In the genomic region with DNA sequence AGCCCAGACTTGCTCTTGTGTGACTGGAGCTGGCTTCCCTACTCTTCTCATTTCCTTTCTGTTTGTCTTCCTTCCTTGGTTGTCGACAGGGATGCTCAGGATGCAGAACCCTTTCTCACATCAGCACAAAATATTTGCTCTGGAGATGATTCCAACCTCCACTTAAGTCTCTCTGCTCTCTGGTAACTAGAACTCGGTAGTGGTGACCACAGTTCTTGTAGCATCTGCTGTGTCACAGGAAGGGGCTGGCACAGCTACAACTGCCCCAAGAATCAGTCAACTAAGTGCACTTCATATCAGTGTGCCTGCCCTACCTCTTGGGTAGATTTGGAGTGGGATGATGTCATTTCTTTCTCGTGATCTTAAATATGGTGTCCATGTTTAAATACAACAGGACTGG, we compare ENCODE assay signal across 27 mouse cellular contexts. TPM values are rescaled to one million over a fixed set of nuclear protein-coding genes. Genes with fewer than 3 reads are reported as not detected.
DNase-seq lines count a peak whose midpoint lies in the region; ATAC-seq and TF ChIP-seq lines count a peak whose summit lies in the region.
"Had no signal": no experiment of that assay in that cellular context is flagged by ENCODE, and none has a peak within 500 bp of the region (broad histone marks: within the 10 kb centered on the region; RNA-seq: fewer than 3 reads in every experiment).

No protein-coding gene starts in this region.

- peak; percentile 74 for DNase-seq in heart, adult 11 months
- DNase-seq in heart, adult 18-20 months: no peak
- no peak for DNase-seq in spleen, adult 2 months (ENCODE audit: low read depth in 1 of 2, low spot score in 2 of 2)
- DNase-seq in spleen, postnatal 4 days (ENCODE audit: low spot score in 2 of 2): no peak
- no peak for DNase-seq in frontal cortex, postnatal 10 days (ENCODE audit: low spot score in 2 of 2)
- DNase-seq in hindbrain, postnatal 0 days (ENCODE audit: low spot score): no peak
- DNase-seq: adrenal gland, adult 8-10 months; adrenal gland, postnatal 36 days; cerebellum, adult 2 months; cerebellum, postnatal 10 days; embryo, embryonic 11 days; gastrocnemius, postnatal 10 days had no signal

- H3K9ac ChIP-seq in hindbrain, postnatal 0 days (replicated peaks; ENCODE audit: low read length): no peak overlapping the region
- H3K9ac ChIP-seq: embryonic facial prominence, embryonic 15.5 days; forebrain, embryonic 15.5 days; heart, embryonic 12.5 days; hindbrain, embryonic 15.5 days had no signal

- H3K27ac ChIP-seq in spleen, adult 2 months (ENCODE audit: insufficient read depth, low read length): peak overlapping the region; percentile 98
- H3K27ac ChIP-seq in hindbrain, postnatal 0 days: no peak overlapping the region
- H3K27ac ChIP-seq: embryonic facial prominence, embryonic 15.5 days; forebrain, embryonic 10.5 days; forebrain, embryonic 15.5 days; hindbrain, embryonic 15.5 days had no signal

- no peak for TF ChIP-seq POLR2A in spleen, adult 2 months (IDR thresholded peaks at IDR 0.05; ENCODE audit: low read depth, low read length)

- no peak overlapping the region for H3K4me2 ChIP-seq in hindbrain, postnatal 0 days (ENCODE audit: low read depth, low read length)
- H3K4me2 ChIP-seq: embryonic facial prominence, embryonic 15.5 days; forebrain, embryonic 15.5 days; heart, embryonic 12.5 days; hindbrain, embryonic 15.5 days had no signal

- peaks cover 33% of the 10 kb centered on the region; the same call in 1 of the 2 replicates for H3K4me1 ChIP-seq in spleen, adult 2 months (ENCODE audit: control insufficient read depth, insufficient read depth, insufficient read length)
- no peaks in the 10 kb centered on the region for H3K4me1 ChIP-seq in hindbrain, postnatal 0 days (ENCODE audit: insufficient read depth, low read length)
- H3K4me1 ChIP-seq: embryonic facial prominence, embryonic 15.5 days; forebrain, embryonic 10.5 days; forebrain, embryonic 15.5 days; heart, embryonic 12.5 days; hindbrain, embryonic 15.5 days had no signal

- TF ChIP-seq CTCF in spleen, adult 2 months (IDR thresholded peaks at IDR 0.05; ENCODE audit: extremely low read depth, insufficient read depth, insufficient read length, insufficient replicate concordance): no peak
- no peak for TF ChIP-seq CTCF in hindbrain, postnatal 0 days (IDR thresholded peaks at IDR 0.05; ENCODE audit: low read depth)

- H3K9me3 ChIP-seq in hindbrain, postnatal 0 days (ENCODE audit: low read length): no peaks in the 10 kb centered on the region
- H3K9me3 ChIP-seq: embryonic facial prominence, embryonic 15.5 days; forebrain, embryonic 10.5 days; forebrain, embryonic 15.5 days; G1E; heart, embryonic 12.5 days; hindbrain, embryonic 15.5 days had no signal

- WGBS in spleen, adult 2 months: 16% methylated on average over 3 of the region's 3 CpGs
- WGBS in hindbrain, postnatal 0 days: 86% methylated on average over 3 of the region's 3 CpGs

- ATAC-seq in megakaryocyte progenitor cell, adult 5-6 weeks (replicated peaks; ENCODE audit: poor library complexity): 0 out of 2 replicates have a peak, but pooled peaks have one; percentile 30
- ATAC-seq in hindbrain, postnatal 0 days: no peak
- ATAC-seq: forebrain, embryonic 15.5 days; inflammation-experienced regulatory T-cells, adult 6 months had no signal

- H3K27me3 ChIP-seq in spleen, adult 2 months (ENCODE audit: control insufficient read depth, insufficient read depth, low read length): no peaks in the 10 kb centered on the region
- no peaks in the 10 kb centered on the region for H3K27me3 ChIP-seq in hindbrain, postnatal 0 days (ENCODE audit: insufficient read depth, low read length)
- H3K27me3 ChIP-seq: embryonic facial prominence, embryonic 15.5 days; forebrain, embryonic 15.5 days; hindbrain, embryonic 15.5 days had no signal

- H3K4me3 ChIP-seq in spleen, adult 2 months (ENCODE audit: extremely low read depth, insufficient read depth, insufficient read length): no peak overlapping the region
- no peak overlapping the region for H3K4me3 ChIP-seq in hindbrain, postnatal 0 days (ENCODE audit: low read length)
- H3K4me3 ChIP-seq: embryonic facial prominence, embryonic 15.5 days; erythroblast, embryonic 14.5 days; forebrain, embryonic 10.5 days; forebrain, embryonic 15.5 days; heart, embryonic 12.5 days; hindbrain, embryonic 15.5 days had no signal

- no peaks in the 10 kb centered on the region for H3K36me3 ChIP-seq in spleen, adult 2 months (ENCODE audit: control insufficient read depth, insufficient read depth, low read length)
- H3K36me3 ChIP-seq in hindbrain, postnatal 0 days (ENCODE audit: insufficient read depth, low read length): no peaks in the 10 kb centered on the region
- H3K36me3 ChIP-seq: embryonic facial prominence, embryonic 15.5 days; forebrain, embryonic 10.5 days; forebrain, embryonic 15.5 days; G1E; heart, embryonic 12.5 days; hindbrain, embryonic 15.5 days had no signal

RNA-seq across cellular contexts. Expression of gene Btnl2, which starts 8.6 kb away (rescaled TPM):
- total RNA-seq in heart, adult 18-20 months (2021): under 1 TPM; 0.26 to 0.32 TPM
- 4.1 and 4.4 TPM in 2 replicates for polyA plus RNA-seq in spleen, adult 2 months (2012; rRNA removed)
- not detected in 2 replicates for total RNA-seq in megakaryocyte progenitor cell, adult 5-6 weeks (2015)
- total RNA-seq in megakaryocyte progenitor cell, adult 5-6 weeks (2017): not detected in 2 replicates
- not detected in 2 replicates for total RNA-seq in hindbrain, postnatal 0 days (2014; rRNA removed)
- polyA plus RNA-seq in hindbrain, postnatal 0 days (2015; fragmentation: Nextera tagmentation; extraction: Ambion mirVana): 0.08 TPM in 1 of 2 replicates, not detected in the other
- polyA plus RNA-seq: cerebellum, adult 2 months; erythroblast, embryonic 14.5 days; forebrain, embryonic 10.5 days; G1E; hindbrain, embryonic 11.5 days; inflammation-experienced regulatory T-cells, adult 6 months had no signal

RNA-seq across cellular contexts. Expression of gene H2-Eb2, which starts 20.6 kb away (rescaled TPM):
- under 1 TPM in 1 of 2 experiments, not detected in 1; 0.46 TPM for total RNA-seq in heart, adult 18-20 months (2021)
- 11.4 and 13.5 TPM in 2 replicates for polyA plus RNA-seq in spleen, adult 2 months (2012; rRNA removed)
- total RNA-seq in megakaryocyte progenitor cell, adult 5-6 weeks (2015): 0.02 TPM in 1 of 2 replicates, not detected in the other
- total RNA-seq in megakaryocyte progenitor cell, adult 5-6 weeks (2017): not detected in 2 replicates
- 0.05 and 0.07 TPM in 2 replicates for total RNA-seq in hindbrain, postnatal 0 days (2014; rRNA removed)
- 0.10 and 0.20 TPM in 2 replicates for polyA plus RNA-seq in hindbrain, postnatal 0 days (2015; fragmentation: Nextera tagmentation; extraction: Ambion mirVana)
- total RNA-seq: adrenal gland, adult 8-10 months; adrenal gland, postnatal 36 days; gastrocnemius, postnatal 10 days; gastrocnemius, postnatal 4 days; heart, adult 8-10 months; heart, postnatal 25 days had no signal
- polyA plus RNA-seq: embryonic facial prominence, embryonic 11.5 days; embryonic facial prominence, embryonic 15.5 days; erythroblast, embryonic 14.5 days; forebrain, embryonic 10.5 days; G1E; heart, embryonic 12.5 days; hindbrain, embryonic 11.5 days had no signal

RNA-seq across cellular contexts. Expression of gene Btnl1, which starts 30.9 kb away (rescaled TPM):
- total RNA-seq in heart, adult 18-20 months (2021): not detected
- 0.35 and 0.56 TPM in 2 replicates for polyA plus RNA-seq in spleen, adult 2 months (2012; rRNA removed)
- total RNA-seq in megakaryocyte progenitor cell, adult 5-6 weeks (2015): not detected in 2 replicates
- total RNA-seq in megakaryocyte progenitor cell, adult 5-6 weeks (2017): not detected in 2 replicates
- total RNA-seq in hindbrain, postnatal 0 days (2014; rRNA removed): not detected in 2 replicates
- not detected in 2 replicates for polyA plus RNA-seq in hindbrain, postnatal 0 days (2015; fragmentation: Nextera tagmentation; extraction: Ambion mirVana)
- total RNA-seq: adrenal gland, adult 8-10 months; adrenal gland, postnatal 36 days; gastrocnemius, postnatal 10 days; gastrocnemius, postnatal 4 days; heart, adult 8-10 months; heart, postnatal 25 days had no signal
- polyA plus RNA-seq: cerebellum, adult 2 months; embryonic facial prominence, embryonic 11.5 days; embryonic facial prominence, embryonic 15.5 days; erythroblast, embryonic 14.5 days; forebrain, embryonic 10.5 days; forebrain, embryonic 15.5 days; G1E; heart, embryonic 12.5 days; hindbrain, embryonic 11.5 days; hindbrain, embryonic 15.5 days; inflammation-experienced regulatory T-cells, adult 6 months had no signal

RNA-seq across cellular contexts. Expression of gene H2-Eb1, which starts 40.4 kb away (rescaled TPM):
- 10 to 100 TPM; 54.9 to 60.2 TPM for total RNA-seq in heart, adult 18-20 months (2021)
- 1,025 and 1,109 TPM in 2 replicates for polyA plus RNA-seq in spleen, adult 2 months (2012; rRNA removed)
- total RNA-seq in megakaryocyte progenitor cell, adult 5-6 weeks (2015): 5.0 and 5.6 TPM in 2 replicates
- total RNA-seq in megakaryocyte progenitor cell, adult 5-6 weeks (2017): 11.2 and 17.2 TPM in 2 replicates
- 0.52 and 0.93 TPM in 2 replicates for total RNA-seq in hindbrain, postnatal 0 days (2014; rRNA removed)
- polyA plus RNA-seq in hindbrain, postnatal 0 days (2015; fragmentation: Nextera tagmentation; extraction: Ambion mirVana): 4.1 and 5.3 TPM in 2 replicates
- total RNA-seq: G1E had no signal
- polyA plus RNA-seq: erythroblast, embryonic 14.5 days; G1E had no signal

RNA-seq across cellular contexts. Expression of gene BC051142, which starts 52.6 kb away (rescaled TPM):
- not detected for total RNA-seq in heart, adult 18-20 months (2021)
- polyA plus RNA-seq in spleen, adult 2 months (2012; rRNA removed): 1.1 and 1.8 TPM in 2 replicates
- total RNA-seq in megakaryocyte progenitor cell, adult 5-6 weeks (2015): 1.7 and 4.5 TPM in 2 replicates
- 1.0 and 2.4 TPM in 2 replicates for total RNA-seq in megakaryocyte progenitor cell, adult 5-6 weeks (2017)
- 5.2 and 6.8 TPM in 2 replicates for total RNA-seq in hindbrain, postnatal 0 days (2014; rRNA removed)
- 4.4 and 5.0 TPM in 2 replicates for polyA plus RNA-seq in hindbrain, postnatal 0 days (2015; fragmentation: Nextera tagmentation; extraction: Ambion mirVana)
- polyA plus RNA-seq: erythroblast, embryonic 14.5 days; G1E; heart, embryonic 12.5 days; heart, embryonic 16.5 days had no signal
